Mouse (Mus musculus): ENCODE data around the gene Lmx1a.

DNA sequence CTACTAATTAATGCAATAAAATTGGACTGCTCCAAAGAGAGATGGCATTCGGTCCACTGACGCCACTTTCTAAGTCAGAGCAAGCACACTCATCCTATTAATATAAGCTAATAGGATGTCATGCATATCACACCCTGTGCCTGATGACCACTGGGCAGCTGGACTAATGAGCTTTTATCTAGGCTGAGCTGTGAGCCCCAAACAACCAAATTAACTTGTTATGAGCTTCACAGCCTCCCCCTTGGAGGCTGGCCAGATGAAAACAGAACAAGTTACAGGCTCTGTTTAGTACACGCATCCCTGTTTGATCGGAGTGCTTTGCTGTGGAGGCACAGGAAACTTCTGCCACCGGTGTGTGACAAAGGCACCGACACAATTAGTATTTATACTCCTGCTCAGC is 128.0 kb downstream of the Lmx1a start:
- TF ChIP-seq CTCF (IDR thresholded peaks at IDR 0.05) (no peak), EP300 (IDR thresholded peaks at IDR 0.05; ENCODE audit: insufficient read depth, low read depth, low read length) (no peak)
